Mouse (Mus musculus) embryo, embryonic 10.5 days (tissue): ENCODE measurements around the gene Emid1.
A peak's percentile ranks its signal among the peaks of the same experiment; 100 is the strongest.

Experiments
- DNase-seq: peaks from one replicate; pipeline ENCODE4 v3.0.0-alpha.2; 2015; ENCODE audit warnings: low spot score

The Emid1 gene

DNA sequence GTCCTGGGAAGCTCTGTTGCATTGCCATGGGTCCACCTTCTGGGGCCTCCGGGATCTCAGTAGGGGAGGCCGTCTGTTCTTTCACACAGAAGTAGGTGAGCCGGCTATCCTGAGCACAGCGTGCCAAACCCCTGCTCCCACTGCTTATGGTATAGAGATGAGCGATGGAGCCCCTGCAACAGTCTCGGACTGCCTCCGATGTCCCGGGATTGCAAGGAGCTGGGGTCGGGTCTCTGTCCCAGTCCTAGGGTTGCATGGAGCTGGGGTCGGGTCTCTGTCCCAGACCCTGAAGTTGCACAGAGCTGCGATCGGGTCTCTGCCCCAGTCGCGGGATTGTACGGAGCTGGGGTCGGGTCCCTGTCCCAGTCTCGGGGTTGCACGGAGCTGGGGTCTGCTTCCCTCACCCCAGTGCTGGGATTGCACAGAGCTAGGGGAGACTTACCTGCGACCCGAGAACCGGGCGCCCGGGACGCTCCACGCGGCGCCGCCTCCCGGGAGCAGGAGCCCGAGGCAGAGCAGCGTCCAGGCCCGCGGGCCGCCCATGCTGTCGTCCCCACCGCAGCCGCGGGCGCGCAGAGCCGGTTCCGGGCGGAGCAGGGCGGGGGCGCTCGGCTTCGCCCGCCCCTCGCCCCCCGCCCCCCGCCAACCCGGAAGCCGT, at the start of gene Emid1:
Gene Emid1, minus strand, starts transcription at position 578 of the 658 bp plus-strand sequence.
- peak; percentile 57 for DNase-seq

DNA sequence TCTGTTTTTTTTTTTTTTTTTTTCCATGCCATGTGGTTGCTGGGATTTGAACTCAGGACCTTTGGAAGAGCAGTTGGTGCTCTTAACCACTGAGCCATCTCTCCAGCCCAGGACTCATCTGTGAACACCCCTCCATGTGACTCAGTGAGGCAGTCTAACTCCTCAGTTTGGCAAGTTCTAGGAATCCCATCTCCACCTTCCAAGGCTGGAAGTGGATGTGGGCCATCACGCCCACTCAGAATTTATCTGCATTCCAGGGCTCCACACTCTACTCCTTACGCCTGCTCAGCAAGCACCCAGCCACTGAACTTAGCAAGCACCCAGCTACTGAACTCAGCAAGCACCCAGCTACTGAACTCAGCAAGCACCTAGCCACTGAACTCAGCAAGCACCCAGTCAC, 47.8 kb upstream of the Emid1 start:
- no peak for DNase-seq

DNA sequence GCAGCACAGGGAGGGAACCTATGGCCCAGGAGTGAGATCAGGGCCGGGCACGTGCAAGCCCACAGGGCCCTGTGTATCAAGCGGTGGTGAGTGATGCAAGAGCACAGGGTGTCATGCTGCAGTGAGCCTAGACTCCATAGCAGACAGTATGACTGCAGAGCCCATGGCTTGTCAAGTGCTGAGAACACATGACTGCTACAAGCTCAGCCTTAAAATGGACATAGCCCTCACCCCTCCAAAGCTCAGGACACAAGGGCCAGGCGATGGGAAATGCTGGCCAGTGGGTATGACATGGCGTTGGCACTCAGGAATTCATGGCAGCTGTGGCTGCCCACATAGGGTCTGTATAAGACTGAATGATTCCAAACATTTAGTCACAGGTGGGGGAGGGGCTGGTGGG, 45.0 kb upstream of the Emid1 start:
- no peak for DNase-seq

DNA sequence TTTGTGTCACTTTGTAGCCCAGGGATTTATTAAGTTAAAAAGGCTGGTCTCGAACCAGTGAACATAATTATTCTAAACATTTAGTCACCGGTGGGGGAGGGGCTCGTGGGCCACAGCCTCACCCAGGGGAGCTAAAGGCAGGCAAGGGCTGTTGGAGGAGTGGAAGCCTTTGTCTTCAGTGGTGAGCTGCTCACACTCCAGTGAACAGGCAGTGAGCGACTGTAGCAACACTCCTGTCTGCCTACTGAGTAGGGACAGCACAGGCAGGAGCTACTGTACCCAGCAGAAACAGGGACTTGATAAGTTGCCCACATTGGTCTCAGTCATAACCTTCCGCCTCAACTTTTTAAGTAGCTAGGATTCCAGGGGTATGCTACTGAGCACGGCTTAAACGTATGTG, 44.5 kb upstream of the Emid1 start:
- no peak for DNase-seq

DNA sequence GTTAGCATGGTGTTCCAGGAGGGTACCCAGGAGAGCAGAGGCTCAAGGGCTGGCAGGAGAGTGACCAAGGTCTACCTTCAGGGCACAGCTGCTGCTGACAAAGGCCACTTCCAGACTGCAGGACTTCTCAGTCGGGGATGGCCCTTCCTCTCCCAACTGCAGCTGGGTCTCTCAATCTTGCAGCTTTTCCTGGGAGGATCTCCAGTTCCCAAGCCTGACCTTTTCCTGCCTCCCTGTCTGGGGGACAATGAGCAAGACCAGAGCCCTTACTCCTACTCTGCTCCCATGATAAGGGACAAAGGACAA, 41.5 kb upstream of the Emid1 start:
- no peak for DNase-seq

DNA sequence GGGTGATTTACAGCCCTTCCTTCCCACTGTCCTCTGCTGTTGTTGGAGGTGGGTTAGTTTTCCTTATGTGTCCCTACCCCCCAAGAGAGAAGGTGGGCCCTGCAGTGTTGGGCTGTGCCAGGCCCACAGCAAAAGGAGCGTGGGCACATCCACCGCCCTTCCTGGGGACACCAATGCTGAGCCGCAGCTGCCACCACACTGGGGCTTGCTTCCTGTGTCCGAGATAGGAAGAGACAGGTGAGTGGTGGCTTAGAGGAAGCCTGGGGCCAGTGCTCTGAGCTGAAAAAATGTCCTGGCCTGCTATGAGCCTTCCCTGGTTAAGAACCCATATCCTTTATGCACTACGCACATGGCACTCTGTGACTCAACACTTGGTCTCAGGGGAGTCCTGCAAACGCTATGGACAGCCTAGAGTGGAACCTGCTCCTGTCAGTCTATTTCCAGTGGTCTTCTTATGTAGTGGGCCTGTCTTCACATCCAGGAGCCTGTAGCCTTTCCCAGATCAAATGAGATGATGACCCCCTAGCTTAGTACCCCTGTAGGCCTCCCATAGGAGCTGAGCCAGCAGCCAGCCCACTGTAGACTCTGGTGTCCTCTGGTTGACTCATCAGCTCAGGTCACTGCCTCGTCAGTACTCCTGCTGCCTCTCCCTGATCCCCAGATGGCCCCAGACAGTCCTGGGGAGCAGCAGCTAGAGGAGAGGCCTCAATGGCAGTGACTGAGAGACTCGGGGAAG, 41.0 kb upstream of the Emid1 start:
- DNase-seq, result no peak

DNA sequence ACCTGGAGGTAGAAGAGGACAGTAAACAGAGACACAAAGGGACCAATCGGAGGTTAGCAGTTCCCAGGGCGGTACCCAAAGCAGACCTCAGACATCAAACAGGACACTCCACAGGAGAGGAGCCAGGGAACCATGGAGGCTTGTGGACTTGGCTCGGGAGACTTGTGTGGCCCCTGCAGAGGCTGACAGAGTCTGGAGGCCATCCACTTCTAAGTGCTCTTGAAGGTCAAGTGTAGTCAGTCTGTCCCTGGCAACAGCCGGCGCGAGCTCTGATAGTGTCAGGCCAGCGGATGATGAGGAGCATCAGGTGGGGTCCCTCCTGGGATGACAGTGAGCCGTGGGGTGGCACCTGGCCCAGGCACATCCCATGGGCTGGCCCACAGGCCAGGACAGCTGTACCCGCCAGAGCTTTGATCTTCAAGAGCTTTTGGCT, 40.0 kb upstream of the Emid1 start:
- no peak for DNase-seq

DNA sequence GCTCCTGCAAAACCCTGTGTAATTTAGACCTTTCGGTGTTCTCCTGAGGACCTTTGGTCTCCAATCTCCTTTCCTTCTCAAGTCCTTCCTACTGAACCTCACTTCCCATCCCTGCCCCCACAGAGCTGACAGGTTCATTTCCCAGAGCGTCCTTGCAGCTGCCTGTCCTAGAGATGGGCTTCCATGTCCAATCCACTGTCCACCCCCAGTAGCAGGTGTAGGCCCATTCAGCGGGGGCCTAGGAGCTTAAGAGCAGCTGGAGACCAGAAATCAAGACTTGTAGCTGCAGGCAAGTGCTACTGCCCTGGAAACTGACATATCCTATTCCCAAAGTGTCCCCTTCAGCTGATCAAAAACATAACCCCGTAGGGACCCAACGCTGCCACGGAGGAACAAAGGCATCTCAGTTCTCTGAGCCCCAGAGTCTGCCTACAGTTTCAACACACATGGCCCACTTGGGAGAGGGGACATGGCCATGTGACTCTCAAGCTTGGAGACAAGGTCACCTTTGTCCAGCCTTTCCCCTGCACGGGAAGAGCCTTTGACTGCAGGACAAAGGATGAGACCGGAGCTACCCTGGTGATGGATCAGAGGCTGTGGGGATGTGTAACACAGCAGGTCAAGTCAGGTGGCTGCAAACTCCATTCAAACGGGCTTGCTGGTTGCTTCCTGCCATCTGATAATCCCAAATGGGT, 37.3 kb upstream of the Emid1 start:
- DNase-seq, result peak; percentile 44

DNA sequence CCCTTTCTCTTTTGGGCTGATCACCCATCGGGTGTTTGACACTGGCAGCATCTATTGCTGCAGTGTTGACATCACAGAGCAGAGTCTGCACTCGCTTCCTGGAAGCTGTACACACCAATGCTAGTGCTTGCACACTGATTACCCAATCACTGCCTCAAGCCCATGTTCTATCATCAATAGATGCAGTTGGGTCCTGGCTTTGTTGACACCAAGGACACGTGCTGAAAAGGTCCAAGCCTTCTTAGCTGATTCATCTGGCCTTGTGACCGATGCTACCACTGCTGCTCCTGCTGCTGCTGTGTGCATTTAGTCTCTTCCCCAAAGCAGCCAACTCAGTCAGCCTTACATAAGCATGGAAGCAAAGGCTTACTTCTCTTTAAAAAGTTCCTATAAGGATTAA, 36.1 kb upstream of the Emid1 start:
- DNase-seq, result no peak

DNA sequence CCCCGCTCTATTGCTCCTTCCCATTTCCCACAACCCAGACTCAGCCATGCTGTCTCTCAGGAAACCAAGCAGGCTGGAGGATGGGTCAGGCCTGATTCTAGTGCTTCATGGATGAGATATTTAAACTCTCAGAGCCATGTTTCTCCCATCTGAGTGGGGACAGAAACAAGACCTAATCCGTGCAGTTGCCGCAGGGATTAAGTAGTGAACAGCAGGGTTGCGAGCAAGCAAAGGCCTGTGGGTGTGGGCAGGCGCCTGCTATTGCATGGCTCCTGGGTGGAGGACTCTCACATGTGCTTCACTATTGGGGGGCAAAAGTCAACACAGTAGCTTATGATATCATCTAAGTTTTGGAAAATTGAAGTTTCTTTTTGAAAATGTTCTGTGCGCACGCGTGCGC, 32.8 kb upstream of the Emid1 start:
- no peak for DNase-seq

DNA sequence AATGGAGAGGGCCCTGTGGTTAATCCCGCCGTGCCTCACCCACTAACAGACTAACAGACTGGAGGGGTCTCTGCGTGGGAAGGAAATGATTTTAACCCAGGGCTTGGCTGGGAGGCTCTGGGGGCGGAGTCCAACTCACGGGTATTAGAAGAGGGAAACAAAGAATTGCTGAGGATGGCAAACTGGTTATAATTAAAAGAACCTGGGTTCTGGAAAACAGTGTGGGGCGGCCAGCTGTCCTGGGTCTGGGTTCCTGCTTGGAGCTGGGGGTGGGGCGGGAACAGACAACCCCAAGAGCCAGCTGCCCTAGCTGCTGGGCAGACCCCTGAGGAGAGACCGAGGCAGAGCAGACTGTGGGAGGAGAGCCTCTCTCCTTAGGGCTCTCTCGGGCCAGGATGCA, 32.2 kb upstream of the Emid1 start:
- DNase-seq, result no peak

DNA sequence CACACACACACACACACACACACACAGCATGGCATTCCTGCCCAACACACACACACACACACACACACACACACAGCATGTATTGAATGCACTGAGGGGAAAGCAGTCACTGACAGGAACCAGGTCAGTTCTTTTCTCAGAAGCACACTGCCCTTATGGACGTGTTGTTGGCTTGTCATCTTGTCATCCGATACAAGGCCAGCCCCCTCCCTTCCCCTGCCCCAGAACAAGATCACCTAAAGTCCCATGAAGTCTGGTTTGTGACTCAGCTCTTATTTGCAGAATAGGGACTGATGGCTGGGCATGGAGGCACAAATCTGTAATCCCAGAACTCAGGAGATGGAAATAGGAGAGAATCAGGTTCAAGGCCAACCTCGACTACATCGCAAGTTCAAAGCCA, 30.8 kb upstream of the Emid1 start:
- DNase-seq, result no peak

DNA sequence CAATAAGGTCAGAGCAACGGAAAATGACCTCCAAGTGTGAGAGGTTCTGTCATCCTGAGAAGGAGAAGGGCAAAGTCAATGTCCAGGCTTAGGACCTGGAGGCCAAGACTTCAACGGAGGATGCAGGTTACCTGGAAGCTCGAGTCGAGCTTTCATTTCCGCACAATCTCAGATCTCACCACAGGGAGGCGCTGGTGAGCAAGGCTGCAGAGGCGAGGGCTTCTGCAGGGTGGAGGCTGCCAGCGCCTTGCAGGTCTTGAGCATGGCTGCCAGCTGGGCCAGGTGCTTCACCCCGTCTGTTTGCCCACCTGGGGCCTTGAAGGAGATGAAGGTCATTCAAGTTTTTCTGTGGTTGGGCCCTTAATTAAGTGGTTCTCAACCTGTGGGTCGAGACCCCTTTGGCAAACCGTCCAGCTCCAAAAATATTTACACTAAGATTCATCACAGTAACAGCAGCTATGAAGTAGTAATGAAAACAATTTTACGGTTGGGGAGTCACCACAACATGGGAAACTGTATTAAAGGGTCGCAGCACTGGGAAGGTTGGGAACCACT, 29.9 kb upstream of the Emid1 start:
- peak; percentile 87 for DNase-seq

DNA sequence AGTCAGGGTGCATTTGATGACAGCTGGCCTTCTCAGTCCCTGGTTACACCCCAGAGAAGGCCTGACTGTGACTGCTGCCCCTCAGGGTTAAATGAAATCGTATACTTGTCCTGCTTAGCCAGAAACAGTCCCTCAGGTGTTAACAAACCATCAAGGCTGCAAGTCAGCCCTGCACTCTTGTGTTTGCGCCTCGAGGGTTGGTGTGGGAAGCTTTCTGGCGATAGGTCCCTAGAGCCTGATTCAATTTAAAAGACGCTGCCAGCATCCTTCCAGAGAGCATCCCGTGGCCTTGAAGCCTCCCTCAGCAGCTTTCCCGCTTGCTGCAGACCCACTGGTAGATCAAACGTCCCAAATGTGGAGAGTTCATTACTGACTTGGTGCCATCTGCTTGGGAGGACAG, 27.3 kb upstream of the Emid1 start:
- DNase-seq, result no peak

DNA sequence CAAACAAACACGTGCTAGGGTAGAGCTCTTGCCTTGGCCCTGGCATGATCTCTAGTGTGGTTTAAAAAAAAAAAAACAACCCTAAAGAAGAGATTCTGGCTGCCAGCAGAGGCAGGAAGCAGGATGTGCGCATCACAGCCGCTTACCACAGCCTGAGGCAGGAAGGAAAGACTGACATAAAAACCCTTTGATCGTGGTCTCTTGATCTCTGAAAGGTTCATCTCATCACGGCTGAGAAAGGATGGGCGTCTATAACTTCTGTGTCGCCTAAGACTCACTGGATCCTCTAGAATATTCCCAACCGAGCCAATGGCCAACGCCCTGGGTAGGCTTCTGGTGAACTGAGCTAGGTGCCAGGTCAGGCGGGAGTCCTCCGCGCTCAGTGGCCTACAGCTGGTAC, 25.1 kb upstream of the Emid1 start:
- no peak for DNase-seq

DNA sequence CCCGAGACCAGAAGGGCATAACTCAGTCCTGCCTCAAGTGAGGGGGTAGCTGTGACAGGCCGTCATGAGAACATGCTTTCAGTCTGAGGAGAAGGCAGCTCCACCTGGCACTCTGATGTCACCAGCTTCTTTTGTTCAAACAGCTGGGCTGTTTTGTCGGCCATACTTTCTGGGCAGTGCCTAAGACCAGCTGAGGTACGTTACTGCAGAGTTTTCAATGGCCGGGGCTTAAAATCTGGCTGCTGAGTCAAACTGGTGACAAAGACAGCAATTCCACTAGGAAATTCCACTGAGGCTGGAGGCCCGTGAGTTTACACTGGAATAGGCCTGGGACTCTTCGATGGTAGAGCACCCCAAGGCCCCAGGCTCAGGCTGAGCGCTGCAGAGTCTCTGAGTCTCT, 24.6 kb upstream of the Emid1 start:
- no peak for DNase-seq

DNA sequence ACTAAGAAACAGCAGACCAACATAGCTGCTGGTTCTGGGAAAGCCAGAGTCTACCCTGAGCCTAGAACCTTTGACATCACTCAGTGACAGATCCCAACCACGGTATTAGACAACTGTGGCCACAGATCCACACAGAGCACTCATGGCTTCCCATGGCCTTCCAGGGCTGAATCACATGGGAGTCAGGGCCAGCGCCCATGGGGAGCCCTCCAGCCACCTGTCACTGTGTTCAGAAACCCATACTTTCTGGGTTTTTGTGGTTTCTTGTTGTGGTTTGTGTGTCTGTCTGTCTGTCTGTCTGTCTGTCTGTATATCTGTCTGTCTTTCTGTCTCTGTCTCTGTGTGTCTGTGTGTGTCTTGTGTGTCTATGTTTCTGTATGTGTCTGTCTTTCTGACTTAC, 23.8 kb upstream of the Emid1 start:
- DNase-seq, result no peak

DNA sequence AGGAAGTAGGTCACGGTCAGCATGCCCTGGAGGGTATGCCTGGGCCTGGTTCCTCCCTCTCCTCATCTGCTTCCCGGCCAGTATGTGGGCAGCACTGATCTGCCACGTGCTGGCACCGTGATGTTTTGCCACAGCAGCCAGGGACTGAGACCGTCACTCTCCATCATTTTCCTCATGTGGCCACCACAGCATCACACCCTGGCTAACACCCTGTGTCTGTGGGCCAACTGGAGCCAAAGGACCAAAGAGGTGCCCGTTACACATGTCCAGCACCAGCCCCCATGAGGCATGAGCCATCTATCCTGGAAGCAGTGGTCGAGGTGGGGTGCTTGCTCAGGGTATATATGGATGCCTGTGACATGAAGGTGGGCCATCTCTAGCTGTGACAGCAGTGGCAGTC, 23.1 kb upstream of the Emid1 start:
- DNase-seq, result no peak

DNA sequence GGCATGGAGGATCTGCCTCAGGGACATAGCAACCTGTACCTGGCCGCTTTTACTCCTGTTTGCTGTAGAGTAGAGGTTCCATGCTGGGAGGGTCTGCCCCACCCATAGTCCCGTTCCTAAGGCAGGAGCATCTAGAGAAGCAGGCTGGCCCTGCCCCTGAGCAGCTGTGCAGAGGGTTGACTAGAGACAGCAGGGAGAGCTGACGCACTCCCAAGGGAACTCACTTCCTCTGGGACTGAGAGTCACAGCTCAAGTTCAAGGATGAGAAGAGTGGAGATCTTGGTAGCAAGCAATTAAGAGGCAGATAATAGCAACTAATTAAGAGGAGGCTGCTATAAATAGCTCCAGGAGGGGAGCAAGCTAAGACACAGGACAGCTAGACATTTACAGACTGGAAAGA, 20.8 kb upstream of the Emid1 start:
- no peak for DNase-seq

DNA sequence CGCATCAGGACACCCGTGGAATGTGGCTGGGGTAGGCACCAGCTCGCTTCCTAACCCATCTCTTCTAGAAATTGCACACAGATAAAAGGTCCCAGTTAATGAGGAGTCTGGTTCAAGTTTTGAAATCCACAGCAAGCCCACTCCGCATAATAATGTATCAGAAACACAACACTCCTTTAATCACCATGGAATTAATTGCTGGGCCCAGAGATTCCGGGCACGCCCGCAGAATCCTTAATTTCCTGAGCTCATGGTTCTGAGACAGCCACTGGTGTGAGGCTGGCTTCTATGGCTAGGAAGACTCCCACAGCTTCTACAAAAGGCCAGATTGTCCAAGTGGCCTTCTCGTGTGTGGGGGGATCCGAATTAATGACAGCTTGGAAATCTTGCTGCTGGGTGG, 15.3 kb upstream of the Emid1 start:
- DNase-seq, result no peak

DNA sequence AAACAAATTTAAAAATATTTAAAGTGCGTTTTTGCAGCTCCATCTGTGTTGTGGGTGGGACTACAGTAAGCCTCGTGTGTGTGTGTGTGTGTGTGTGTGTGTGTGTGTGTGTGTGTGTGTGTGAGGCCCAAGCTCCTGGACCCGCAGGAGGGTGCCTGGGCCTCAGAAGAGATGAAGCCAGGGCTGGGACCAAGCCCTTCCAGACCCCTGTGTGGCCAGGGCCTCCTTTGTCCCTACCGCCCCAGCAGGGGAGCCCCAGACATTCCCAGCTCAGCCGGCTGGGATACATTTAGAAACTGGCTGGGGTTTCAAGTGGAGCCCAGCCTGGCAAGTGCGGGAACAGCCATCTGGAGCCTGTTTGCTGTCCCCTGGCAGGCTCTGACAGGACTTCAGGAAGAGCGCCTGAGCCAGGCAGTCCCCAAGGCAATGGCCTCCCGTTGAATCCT, 13.4 kb upstream of the Emid1 start:
- peak; percentile 58 for DNase-seq

DNA sequence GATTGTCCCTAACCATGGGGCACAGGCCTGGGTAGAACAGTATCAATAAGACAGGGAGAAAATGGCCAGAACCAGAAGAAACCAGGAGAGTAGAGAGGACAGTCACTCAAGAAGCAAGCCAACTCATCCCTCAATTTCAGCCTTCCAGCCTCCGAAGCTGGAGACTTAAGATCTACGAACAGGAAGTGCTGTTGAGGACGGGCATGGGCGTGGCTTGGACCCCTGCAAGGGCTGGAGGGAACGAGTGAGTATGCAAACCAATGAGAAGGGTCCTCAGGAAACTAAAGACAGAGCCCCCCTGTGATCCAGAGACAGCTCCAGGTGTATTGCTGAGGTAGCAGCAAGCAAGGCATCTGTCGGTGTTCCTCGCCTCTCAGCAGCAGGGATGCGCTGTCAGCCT, 12.3 kb upstream of the Emid1 start:
- no peak for DNase-seq

DNA sequence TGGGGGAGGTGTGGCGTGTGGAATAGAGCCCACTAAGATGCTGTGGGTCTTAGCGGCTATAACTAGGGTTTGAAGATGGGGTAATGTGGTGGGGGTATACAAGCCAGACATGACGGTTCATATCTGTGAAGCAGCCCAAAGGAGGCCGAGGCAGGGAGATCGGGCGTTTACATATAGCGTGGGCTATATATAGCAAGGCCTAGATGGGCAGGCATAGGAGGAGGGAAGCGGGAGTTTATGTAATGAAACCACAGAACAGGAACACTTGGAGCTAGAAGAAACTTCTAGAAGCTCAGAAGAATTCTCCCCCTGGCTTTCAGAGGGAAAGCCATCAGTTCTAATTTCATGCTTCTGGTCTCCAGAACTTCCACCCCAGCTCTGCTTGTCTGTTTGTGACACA, 11.4 kb upstream of the Emid1 start:
- DNase-seq, result no peak
